Mouse (Mus musculus) right cerebral cortex, postnatal 4 days (tissue): Measurements from ENCODE around the gene Lpcat1.

Experiments used
- DNase-seq: peaks from one replicate; pipeline ENCODE4 v3.0.0-alpha.2; 2022

Lpcat1 gene

DNA sequence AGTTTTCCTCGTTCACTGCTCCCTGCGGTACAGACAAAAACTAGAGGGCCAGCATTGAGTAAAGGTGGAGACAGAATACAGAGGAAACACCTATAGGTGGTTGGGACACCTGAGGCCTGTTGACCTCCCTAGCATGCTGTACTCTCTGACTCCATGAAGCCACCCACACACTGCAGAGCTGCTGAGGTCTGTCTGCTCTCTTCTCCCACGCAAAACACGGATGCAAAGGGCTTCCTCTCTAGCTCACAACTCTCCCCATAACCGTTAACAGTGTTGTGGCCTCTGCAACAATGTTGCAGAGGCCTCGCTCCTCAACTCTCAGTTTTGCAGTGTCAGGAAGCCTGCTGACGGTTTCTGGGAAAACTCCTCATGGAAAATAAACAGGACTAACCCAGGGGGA lies 15.5 kb downstream of the Lpcat1 start:
- DNase-seq, result no peak

DNA sequence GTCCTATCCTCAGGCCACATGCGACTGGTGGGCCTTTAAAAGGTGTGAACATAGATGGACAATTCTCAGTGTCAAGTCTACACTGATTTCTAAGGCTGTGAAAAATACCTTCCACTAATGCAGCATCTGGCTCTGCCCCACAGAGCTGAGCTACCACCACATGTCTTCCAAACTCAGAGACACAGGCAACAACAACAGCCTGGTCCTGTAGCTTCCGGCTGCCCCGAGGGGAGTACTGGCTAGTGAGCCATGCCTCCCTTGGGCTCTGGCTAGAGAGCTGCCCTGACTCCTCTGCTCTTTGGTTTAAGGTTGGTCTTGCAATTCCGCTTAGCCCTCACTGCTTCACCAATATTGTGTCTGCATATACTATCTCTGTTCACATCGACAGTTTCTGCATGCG lies 16.3 kb downstream of the Lpcat1 start:
- no peak for DNase-seq

DNA sequence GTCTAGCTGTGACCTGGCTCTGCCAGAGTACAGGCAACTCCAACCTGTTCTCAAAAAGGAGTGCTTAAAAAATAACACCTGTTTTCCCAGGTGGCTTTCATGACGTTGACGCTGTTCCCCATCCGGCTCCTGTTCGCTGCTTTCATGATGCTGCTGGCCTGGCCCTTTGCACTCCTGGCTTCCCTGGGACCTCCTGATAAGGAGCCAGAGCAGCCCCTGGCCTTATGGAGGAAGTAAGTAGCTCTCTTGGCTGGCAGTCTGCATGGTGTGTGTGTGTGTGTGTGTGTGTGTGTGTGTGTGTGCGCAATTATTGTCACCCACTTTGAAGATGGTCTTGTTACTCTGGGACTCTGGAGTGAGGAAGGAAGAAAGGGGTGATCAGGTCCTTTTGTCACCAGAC lies 17.2 kb downstream of the Lpcat1 start:
- no peak for DNase-seq

DNA sequence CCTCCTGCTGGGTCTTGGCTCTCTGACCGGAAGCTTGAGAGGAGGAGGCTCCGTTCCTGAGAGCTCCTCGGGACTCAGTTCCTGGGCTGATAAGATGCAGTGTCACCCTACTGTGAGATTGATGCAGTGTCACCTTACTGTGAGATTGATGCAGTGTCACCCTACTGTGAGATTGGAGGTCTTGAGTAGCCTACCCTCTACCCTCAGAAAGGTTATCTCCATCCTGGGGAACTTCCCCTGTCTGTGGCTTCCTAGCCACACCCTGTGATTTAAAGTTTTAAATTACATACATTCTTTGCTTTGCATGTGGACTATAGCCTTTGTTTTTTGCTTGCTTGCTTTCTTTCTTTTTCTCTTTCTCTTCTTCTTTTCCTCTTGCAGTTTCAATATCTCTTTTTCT lies 21.1 kb downstream of the Lpcat1 start:
- no peak for DNase-seq

DNA sequence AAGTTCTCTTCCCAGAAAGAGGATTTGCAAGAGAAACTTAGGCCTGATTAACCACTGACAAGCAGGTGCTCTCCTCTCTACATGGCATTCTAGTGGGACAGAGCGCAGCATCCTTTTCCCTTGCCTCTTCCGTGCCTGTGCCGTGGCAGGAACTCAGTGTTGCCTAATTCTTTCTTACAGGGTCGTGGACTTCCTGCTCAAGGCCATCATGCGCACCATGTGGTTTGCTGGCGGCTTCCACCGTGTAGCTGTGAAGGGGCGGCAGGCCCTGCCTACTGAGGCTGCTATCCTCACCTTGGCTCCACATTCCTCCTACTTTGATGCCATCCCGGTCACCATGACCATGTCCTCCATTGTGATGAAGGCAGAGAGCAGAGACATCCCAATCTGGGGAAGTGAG lies 21.7 kb downstream of the Lpcat1 start:
- DNase-seq, result no peak

DNA sequence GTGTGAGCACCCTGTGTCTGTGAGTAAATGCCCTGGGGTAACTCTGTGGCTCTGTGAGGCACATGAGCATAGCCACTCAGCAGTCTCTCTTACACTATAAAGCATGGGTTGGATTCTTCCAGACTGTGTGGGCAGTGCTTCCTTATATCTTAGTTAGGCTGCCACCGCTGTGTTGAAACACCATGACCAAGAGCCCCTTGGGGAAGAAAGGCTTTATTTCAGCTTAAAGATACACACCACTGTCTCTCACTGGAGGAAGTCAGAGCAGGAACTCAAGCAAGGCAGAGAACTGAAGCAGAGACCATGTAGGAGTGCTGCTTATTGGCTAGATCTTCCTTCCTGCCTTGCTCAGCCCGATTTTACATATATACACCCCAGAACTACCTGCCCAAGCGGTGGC lies 23.0 kb downstream of the Lpcat1 start:
- no peak for DNase-seq

DNA sequence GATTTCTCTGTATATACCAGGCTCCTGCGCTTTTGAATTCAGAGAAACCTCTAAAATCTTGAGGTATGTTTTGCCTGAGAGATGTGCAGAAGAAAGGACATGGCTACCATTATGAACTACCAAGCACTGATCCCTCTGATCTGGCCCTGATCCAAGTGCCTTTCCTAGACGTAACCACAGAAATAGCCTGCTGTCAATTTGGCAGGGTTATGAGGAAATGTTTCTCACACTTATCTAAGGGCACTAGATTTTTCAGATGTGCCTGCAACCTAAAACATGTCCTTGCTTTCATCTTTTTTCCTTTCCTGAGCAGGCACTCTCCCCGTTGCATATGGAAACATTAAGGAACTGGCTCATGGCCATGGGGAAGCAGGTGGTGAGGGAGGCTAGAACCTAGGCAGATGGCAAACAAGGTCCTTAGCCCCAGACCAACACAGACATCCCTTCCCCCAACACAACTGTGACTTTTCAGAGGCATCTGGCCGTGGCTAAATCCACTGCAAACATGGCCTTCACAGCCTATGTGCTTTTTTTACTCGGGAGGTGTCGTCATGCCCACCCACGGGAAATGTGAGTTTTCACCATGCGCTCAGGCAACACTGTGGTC lies 23.7 kb downstream of the Lpcat1 start:
- DNase-seq, result no peak

DNA sequence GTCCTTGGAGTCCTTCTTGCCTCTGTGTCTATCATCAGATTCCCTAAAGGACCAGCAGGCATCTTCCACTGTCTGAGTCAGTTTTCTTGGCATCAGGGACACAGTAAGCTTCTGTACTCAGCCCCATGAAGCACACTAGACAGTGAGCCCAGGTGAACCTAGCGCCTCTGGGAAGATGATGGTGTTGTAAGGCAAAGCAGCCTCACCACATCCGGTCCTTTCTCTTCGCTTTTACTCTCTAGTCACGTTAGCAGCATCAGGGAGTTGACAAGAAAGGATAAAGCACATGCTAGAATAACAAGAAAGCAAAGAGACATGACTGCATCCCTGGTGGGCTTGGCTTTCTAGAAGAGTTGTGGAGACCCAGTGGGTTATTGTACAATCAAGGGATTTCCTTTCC lies 26.2 kb downstream of the Lpcat1 start:
- DNase-seq, result no peak

DNA sequence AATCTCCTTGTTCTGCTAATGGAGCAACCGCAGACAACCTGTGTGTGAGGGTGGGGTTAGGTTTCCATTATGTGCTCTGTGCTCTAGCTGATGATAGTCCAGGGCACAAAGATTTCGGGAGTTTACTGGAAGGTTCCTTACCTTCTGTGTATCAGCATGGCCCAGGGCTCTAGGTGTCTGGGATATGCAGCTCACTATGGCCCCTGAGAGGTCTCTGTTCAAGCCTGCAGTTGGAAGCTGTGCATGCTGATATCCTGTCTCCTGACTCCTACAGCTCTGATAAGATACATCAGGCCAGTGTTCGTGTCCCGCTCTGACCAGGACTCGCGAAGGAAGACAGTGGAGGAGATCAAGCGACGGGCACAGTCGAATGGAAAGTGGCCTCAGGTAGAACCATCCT lies 27.5 kb downstream of the Lpcat1 start:
- no peak for DNase-seq

DNA sequence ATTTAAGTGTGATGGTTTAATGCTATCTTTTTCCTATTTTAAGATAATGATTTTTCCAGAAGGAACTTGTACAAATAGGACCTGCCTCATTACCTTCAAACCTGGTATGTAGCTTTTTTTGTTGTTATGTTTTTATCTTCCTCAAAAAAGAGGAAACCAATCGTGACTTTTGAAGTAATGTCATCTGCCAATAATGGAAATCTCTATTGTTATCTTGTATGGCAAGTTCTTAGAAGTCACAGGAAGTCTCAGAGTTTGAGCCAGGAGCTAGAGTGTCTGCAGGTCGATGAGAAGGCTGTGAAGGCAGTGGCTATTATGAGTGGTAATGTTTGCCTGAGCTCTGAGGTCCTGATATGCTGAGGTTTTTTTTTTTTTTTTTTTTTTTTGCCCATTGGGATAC lies 29.1 kb downstream of the Lpcat1 start:
- DNase-seq, result no peak

DNA sequence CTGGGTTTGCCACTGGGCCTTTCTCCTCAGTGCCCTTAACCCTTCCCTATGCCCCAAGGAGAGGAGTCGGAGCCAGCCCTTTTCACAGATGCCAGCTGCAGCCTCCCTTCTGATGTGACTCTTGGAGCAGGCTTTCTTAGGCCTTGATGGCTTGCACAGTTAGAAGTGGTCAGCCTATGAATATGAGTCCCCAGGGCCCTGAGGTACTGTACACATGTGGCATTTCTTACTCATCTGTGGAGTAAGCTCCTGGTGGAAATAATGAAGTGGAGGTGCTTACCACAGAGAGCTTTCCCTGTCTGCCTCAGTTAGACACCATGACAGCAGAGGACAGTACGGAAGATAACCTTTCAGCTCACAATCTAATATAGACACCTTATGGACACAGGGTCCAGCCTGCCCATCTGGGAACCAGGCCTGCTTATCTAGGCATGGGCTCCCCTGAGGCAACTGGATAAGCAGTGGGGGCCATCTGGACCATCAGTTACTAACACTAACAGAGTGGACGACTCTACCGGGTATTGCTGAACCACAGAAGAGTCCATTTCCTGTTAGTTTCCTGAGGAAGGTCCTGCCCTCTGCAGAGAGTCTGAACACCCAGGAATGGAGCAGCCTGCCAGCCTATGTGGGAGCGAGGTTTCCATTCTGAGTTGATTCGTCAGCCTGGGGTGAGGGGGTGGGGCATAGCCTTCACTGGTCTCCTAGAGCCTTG lies 33.1 kb downstream of the Lpcat1 start:
- DNase-seq, result no peak

DNA sequence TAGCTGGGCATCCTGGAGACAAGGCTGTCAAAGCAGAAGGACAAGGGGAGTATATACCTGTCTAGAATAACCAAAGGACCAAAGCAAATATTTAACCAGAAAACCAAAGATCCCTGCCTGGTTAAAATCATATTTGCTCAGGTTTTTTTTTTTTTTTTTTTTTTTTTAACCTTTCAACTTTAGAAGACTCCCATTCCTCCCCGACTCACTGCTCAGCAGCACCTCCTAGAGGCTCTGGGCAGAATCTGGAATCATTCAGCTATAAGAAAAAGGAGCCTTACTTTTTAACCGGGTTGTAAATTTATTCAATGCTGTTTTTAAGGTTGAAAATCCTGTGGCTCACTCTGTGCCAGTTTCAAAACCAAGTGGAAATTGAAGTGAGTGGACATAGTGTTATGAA lies 35.7 kb downstream of the Lpcat1 start:
- DNase-seq, result peak; percentile 35

DNA sequence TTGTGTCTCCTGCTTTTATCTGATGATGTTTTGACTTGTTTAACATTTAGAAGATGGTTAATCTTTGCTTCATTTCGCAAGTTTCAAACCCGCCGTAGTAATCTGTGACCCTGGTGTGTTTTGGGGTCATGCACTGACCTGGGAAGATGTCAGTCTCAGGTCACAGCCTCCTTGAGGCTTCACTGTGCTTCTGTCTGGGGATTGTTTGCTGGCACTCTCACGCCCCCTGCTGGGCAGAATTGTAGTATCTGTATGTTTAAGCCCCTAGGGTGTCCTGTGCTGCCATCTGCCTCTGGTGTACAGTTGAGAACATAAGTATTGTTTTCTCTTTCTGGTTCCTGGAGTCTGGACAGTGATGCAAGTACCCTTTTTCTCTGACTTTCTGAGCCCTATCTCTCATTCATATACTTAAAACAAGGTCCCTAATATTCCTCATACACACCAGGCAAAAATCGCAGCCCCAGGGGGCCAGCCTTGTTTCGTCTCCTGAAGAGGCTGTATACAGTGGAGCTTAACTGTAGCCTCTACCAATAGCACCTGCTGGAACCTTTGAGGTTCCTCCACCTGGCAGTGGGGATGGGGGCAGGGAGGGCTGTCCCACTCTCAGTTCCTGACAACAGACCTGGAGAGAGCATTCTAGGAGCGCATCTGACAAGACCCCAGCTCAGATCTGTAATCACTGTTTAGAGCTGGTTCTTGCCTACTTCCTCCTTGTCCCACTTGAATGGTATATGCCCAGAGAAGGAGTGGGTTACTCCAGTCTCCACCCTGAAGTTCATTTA lies 38.9 kb downstream of the Lpcat1 start:
- DNase-seq, result peak; percentile 89

DNA sequence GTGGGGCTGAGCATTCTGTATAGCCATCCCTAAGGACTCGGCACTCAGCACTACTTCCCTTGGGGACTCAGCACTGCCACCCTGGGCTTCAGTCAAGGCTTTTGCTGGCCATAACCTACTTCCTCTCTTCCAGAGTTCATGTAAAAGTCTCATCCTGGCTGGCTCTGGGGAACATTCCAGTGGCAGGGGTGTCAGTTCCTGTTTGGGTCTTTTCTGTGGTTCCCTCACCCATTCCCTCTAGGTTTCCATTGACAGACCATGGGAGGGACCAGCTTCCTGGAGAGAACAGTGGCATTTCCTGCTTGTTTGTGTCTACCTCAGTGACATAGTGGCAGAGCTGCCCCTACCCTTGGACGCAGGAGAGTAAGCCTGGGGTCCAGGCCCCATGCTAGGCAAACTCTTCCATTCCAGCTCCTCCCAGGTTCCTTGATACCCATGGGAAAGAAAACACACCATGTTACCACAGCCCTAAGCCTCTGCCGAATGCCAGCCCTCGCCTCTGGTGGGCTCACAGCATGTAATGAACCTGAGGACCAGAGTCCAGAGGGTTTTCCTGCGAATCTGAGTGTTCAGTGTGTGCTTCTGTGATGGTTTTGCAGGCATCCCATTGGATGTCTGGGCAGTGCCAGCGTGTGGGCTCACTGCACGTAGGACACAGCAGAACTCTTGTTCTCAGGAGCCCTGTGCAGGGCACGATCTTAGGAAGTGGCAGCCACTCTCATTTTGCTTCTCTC lies 42.0 kb downstream of the Lpcat1 start:
- DNase-seq, result no peak

DNA sequence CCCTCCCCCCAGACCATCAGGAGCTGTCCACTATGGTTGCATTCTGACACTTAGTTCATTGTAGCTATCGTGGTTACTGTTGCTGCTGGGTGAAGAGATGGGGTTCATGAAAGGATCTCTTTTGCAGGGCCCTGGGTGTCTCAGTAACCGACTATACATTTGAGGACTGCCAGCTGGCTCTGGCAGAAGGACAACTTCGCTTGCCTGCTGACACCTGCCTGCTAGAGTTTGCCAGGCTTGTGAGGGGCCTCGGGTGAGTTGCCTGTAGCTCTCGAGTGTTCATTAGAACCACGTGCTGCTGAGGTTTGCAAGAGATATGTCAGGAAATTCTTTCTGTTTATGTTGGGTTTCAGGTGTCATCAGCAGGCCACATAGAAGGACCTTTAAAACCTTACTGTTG lies 42.9 kb downstream of the Lpcat1 start:
- DNase-seq, result no peak

DNA sequence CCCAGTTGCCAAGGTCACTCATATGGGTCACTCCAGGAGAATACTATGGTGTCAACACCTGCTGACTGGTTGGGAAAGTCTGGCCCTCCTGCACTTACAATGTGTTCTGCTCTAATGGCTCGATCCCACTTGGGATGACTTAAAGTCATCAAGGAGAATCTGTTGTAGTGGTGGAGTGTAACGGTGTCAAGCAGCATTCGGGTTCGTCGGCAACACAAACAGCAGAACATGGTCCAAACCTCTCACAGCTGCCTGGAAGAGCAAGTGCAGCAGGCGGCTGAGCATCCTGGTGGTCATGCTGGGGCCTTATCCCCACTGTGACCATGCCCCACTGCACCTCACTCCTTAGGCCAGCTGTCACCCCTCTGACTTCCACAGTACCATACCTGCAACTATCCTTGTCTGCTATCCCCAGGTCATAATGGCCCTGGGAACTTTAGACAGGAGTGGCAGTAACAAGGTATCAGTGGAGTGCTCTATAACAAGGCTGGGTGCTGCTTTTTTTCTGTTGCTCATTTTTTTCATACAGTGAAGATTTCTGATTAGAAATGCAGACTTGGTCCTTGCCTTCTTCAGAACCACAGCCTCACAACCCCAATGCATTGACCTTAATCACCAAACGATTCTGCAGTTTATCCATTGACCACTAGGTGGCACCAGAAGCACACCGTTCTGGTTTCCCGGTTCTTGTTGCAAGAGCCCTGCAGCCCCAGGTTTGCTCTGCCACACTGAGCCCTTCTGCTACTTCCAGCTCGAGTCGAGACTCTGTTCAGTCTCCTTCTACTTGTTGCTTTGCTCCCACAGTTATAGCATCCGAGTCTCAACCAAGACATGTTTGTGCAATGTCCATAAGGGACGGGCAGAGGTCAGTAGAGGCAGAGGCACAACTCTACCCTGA lies 46.0 kb downstream of the Lpcat1 start:
- DNase-seq, result peak; percentile 76

DNA sequence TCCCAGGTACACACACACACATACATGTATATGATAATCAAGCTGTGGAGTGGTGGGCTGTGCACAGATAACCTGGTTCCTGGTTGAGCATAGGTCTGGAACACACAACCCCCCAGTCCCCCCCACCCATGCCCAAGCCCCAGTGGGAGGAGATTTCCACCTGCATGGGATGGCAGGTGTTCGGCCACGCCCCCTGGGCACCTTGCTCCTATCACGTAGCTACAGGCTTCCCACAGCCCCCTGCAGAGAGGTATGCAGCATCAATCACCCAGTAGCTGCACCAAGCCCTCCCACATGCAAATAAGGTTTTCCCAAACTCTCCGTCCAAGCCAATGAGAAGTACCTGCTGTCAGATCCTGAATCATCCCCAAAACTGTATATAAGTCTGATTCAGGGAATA lies 49.9 kb downstream of the Lpcat1 start:
- no peak for DNase-seq

DNA sequence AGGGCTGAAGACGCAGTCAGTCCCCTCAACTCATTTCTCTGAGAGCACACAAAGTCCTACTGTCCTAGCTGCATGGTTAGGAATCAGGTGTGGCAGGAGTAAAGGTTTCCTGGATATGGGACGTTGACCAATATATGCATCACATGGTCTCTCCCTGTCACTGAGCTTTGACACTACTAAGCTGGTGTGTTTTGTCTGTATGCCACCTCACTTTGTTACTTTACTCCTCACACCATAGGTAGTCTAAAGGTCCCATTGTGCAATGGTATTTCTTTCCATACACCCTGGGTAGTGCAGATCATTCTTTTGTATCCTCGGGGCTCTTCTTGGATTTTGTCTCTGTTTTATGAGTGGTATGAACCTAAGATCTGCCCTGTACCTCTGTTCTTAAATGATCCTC lies 66.7 kb downstream of the Lpcat1 start:
- no peak for DNase-seq

DNA sequence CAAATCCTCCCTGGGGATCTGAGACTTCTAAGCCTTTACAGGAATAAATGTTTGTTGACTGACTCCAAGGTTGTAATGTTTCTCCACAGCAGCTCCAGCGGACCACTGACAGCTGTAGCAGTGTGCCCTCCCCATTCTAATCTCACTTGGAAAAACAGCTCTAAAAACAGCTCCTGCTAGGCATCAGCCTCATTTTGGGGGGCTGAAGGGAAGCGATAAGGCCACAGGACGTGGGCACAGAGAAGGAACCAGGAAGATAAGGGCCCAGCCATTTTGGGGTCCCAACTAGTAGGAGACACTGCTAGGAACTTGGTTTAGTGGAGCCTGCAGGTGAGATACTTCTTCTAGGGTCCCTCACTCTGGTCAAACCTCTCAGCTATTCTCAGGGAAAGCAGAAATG lies 68.3 kb downstream of the Lpcat1 start:
- no peak for DNase-seq

DNA sequence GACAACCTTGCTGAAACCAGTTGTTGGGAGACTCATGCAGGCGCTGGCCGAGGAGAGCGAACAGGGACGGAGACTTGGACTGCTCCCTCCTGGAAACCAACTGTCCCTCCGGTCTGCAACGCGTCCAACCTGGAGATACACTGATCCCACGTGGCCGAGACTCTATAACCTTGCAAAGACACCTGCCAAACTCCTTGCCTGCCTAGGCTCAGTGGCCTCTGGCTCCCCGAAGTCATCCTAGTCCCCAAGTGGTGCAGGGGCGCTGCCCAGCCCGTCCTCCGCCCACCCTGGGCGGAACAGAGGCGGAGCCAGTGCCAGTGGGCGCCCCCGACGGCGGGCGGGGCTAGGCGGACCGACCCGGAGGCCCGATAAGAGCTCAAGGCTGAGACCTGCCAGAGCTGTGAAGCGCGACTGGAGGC lies 69.4 kb downstream of the Lpcat1 start, which contains the start of gene Slc6a3:
TSS of gene Slc6a3 (plus strand) at position 345 of the 419 bp plus-strand sequence.
- DNase-seq, result peak; percentile 25

DNA sequence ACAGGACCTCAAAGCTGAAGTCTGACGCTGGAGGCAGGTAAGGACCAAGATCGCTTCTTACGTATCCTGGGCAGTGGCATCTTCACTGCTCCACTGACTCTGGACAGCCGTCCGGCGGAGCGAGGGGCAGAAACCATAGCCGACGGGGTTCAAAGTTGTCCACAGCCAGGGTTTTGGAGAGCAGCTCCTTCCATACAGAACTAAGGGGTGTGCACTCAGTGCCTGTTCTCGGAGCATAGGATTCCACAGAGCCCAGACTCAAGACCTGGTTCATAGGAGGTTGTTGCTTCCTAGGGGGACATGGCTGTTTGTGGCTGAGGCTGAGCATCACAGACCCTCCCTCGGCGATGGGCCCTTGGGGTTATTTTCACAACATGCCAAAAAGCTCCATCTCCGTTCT lies 69.8 kb downstream of the Lpcat1 start:
- no peak for DNase-seq

DNA sequence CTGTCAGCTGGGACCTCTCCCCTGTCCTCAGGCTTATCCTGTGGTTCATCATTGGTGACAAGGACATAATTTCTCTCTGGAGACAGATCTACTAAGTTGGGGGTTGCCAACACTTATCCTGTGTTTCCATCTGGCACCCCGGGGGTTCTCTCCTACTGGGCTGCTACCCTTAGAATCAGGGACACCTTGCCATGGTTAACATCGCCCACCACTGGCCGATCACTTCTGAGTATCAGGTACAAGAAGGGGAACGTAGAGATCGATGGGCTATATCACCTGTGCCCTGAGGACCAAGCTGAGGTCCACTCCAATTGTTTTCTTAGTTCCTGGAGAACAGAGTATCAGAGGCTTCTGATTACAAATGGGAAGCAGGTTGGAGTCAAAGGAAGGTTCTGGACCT lies 97.2 kb downstream of the Lpcat1 start:
- DNase-seq, result no peak
